Mouse (Mus musculus): ENCODE data around the gene Fam98a. TPM values are rescaled to one million over a fixed set of nuclear protein-coding genes. Genes with fewer than 3 reads are reported as not detected.

Fam98a gene
- polyA plus RNA-seq, 1 experiment from 2014 or later = 24.5 TPM

GRCm38 (mm10) chr17:75536396-75537049 lies 15.2 kb downstream of the Fam98a start:
- no peaks in the 10 kb centered on the region for H3K9me3 ChIP-seq (replicated peaks)
- H3K36me3 ChIP-seq = peaks cover 31% of the 10 kb centered on the region
- H3K4me1 ChIP-seq = no peaks in the 10 kb centered on the region
- H3K27me3 ChIP-seq (ENCODE audit: low read depth, poor library complexity, severe bottlenecking) = no peaks in the 10 kb centered on the region
- DNase-seq (ENCODE audit: low spot score) = no peak
- H3K4me3 ChIP-seq = no peak overlapping the region
- WGBS = 55% methylated on average over 6 of the region's 6 CpGs
- H3K27ac ChIP-seq (replicated peaks) = no peak overlapping the region

GRCm38 (mm10) chr17:75535612-75536011 lies 16.1 kb downstream of the Fam98a start:
- no peak overlapping the region for H3K4me3 ChIP-seq
- no peaks in the 10 kb centered on the region for H3K27me3 ChIP-seq (ENCODE audit: low read depth, poor library complexity, severe bottlenecking)
- WGBS = 96% methylated on average over 4 of the region's 4 CpGs
- no peak overlapping the region for H3K27ac ChIP-seq (replicated peaks)
- no peaks in the 10 kb centered on the region for H3K9me3 ChIP-seq (replicated peaks)
- DNase-seq (ENCODE audit: low spot score) = no peak
- peaks cover 30% of the 10 kb centered on the region for H3K36me3 ChIP-seq
- no peaks in the 10 kb centered on the region for H3K4me1 ChIP-seq

- no peak overlapping the region for H3K27ac ChIP-seq (replicated peaks)
Measured at GRCm38 (mm10) chr17:75534314-75535020, 17.3 kb downstream of the Fam98a start.

GRCm38 (mm10) chr17:75532469-75532986 lies 19.2 kb downstream of the Fam98a start:
- Histone ChIP-seq H3K9me3 (replicated peaks) (no peaks in the 10 kb centered on the region), H3K4me3 (no peak overlapping the region), H3K27me3 (ENCODE audit: low read depth, poor library complexity, severe bottlenecking) (no peaks in the 10 kb centered on the region), H3K36me3 (peaks cover 14% of the 10 kb centered on the region), H3K27ac (replicated peaks) (no peak overlapping the region), H3K4me1 (no peaks in the 10 kb centered on the region)
- WGBS = 85% methylated on average over 6 of the region's 6 CpGs
- DNase-seq (ENCODE audit: low spot score) = no peak

More at GRCm38 (mm10) chr17:75534314-75535020, 17.3 kb downstream of the Fam98a start:
- DNase-seq (ENCODE audit: low spot score) = no peak
- no peaks in the 10 kb centered on the region for H3K27me3 ChIP-seq (ENCODE audit: low read depth, poor library complexity, severe bottlenecking)
- H3K4me1 ChIP-seq = no peaks in the 10 kb centered on the region
- H3K4me3 ChIP-seq = no peak overlapping the region
- 86% methylated on average over 12 of the region's 12 CpGs for WGBS
- no peaks in the 10 kb centered on the region for H3K9me3 ChIP-seq (replicated peaks)
- H3K36me3 ChIP-seq = peaks cover 28% of the 10 kb centered on the region

GRCm38 (mm10) chr17:75529222-75529935 lies 22.4 kb downstream of the Fam98a start:
- Histone ChIP-seq H3K27ac (replicated peaks) (no peak overlapping the region), H3K4me1 (no peaks in the 10 kb centered on the region), H3K4me3 (no peak overlapping the region), H3K36me3 (peaks cover 6% of the 10 kb centered on the region; the same call in 1 of the 2 replicates), H3K27me3 (ENCODE audit: low read depth, poor library complexity, severe bottlenecking) (no peaks in the 10 kb centered on the region), H3K9me3 (replicated peaks) (no peaks in the 10 kb centered on the region)
- 82% methylated on average over 14 of the region's 14 CpGs for WGBS
- DNase-seq (ENCODE audit: low spot score) = no peak

GRCm38 (mm10) chr17:75526411-75526810 lies 25.3 kb downstream of the Fam98a start:
- H3K4me1 ChIP-seq = peaks cover 12% of the 10 kb centered on the region
- H3K36me3 ChIP-seq = peaks cover 6% of the 10 kb centered on the region; the same call in 1 of the 2 replicates
- H3K27ac ChIP-seq (replicated peaks) = no peak overlapping the region
- no peaks in the 10 kb centered on the region for H3K9me3 ChIP-seq (replicated peaks)
- DNase-seq (ENCODE audit: low spot score) = no peak
- H3K4me3 ChIP-seq = no peak overlapping the region
- H3K27me3 ChIP-seq (ENCODE audit: low read depth, poor library complexity, severe bottlenecking) = no peaks in the 10 kb centered on the region
- WGBS = 81% methylated on average over 1 of the region's 1 CpGs

- peaks cover 17% of the 10 kb centered on the region for H3K4me1 ChIP-seq
- no peaks in the 10 kb centered on the region for H3K36me3 ChIP-seq
- no peak for DNase-seq (ENCODE audit: low spot score)
- no peak overlapping the region for H3K27ac ChIP-seq (replicated peaks)
- no peaks in the 10 kb centered on the region for H3K9me3 ChIP-seq (replicated peaks)
- 73% methylated on average over 3 of the region's 3 CpGs for WGBS
- H3K27me3 ChIP-seq (ENCODE audit: low read depth, poor library complexity, severe bottlenecking) = no peaks in the 10 kb centered on the region
- H3K4me3 ChIP-seq = no peak overlapping the region
Measured at GRCm38 (mm10) chr17:75523812-75524211, 27.9 kb downstream of the Fam98a start.

- H3K4me1 ChIP-seq = peaks cover 17% of the 10 kb centered on the region
- DNase-seq (ENCODE audit: low spot score) = no peak
- H3K4me3 ChIP-seq = no peak overlapping the region
- no peaks in the 10 kb centered on the region for H3K9me3 ChIP-seq (replicated peaks)
- H3K36me3 ChIP-seq = no peaks in the 10 kb centered on the region
- no peaks in the 10 kb centered on the region for H3K27me3 ChIP-seq (ENCODE audit: low read depth, poor library complexity, severe bottlenecking)
- no peak overlapping the region for H3K27ac ChIP-seq (replicated peaks)
- WGBS = 29% methylated on average over 9 of the region's 9 CpGs
Measured at GRCm38 (mm10) chr17:75522347-75523065, 29.2 kb downstream of the Fam98a start.

GRCm38 (mm10) chr17:75521236-75521842 lies 30.4 kb downstream of the Fam98a start:
- no peak overlapping the region for H3K27ac ChIP-seq (replicated peaks)
- H3K4me3 ChIP-seq = no peak overlapping the region
- no peaks in the 10 kb centered on the region for H3K36me3 ChIP-seq
- H3K27me3 ChIP-seq (ENCODE audit: low read depth, poor library complexity, severe bottlenecking) = no peaks in the 10 kb centered on the region
- no peak for DNase-seq (ENCODE audit: low spot score)
- H3K9me3 ChIP-seq (replicated peaks) = no peaks in the 10 kb centered on the region
- WGBS = 19% methylated on average over 6 of the region's 6 CpGs
- H3K4me1 ChIP-seq = peaks cover 17% of the 10 kb centered on the region

GRCm38 (mm10) chr17:75519239-75519900 lies 32.4 kb downstream of the Fam98a start:
- 89% methylated on average over 8 of the region's 8 CpGs for WGBS
- H3K27me3 ChIP-seq (ENCODE audit: low read depth, poor library complexity, severe bottlenecking) = no peaks in the 10 kb centered on the region
- no peak overlapping the region for H3K27ac ChIP-seq (replicated peaks)
- H3K4me1 ChIP-seq = peaks cover 17% of the 10 kb centered on the region
- H3K36me3 ChIP-seq = no peaks in the 10 kb centered on the region
- H3K9me3 ChIP-seq (replicated peaks) = no peaks in the 10 kb centered on the region
- no peak overlapping the region for H3K4me3 ChIP-seq
- no peak for DNase-seq (ENCODE audit: low spot score)

GRCm38 (mm10) chr17:75518181-75518901 lies 33.4 kb downstream of the Fam98a start:
- no peaks in the 10 kb centered on the region for H3K36me3 ChIP-seq
- no peaks in the 10 kb centered on the region for H3K27me3 ChIP-seq (ENCODE audit: low read depth, poor library complexity, severe bottlenecking)
- no peak overlapping the region for H3K4me3 ChIP-seq
- no peak for DNase-seq (ENCODE audit: low spot score)
- H3K4me1 ChIP-seq = peaks cover 17% of the 10 kb centered on the region
- 59% methylated on average over 8 of the region's 8 CpGs for WGBS
- H3K27ac ChIP-seq (replicated peaks) = no peak overlapping the region
- no peaks in the 10 kb centered on the region for H3K9me3 ChIP-seq (replicated peaks)

Measured in midbrain, embryonic 10.5 days (tissue).